Mouse (Mus musculus): ENCODE data around the gene Nat9. TPM values are rescaled to one million over a fixed set of nuclear protein-coding genes. Genes with fewer than 3 reads are reported as not detected.

The Nat9 gene
- polyA plus RNA-seq, 1 experiment from 2014 or later = 13.8 TPM

- peak overlapping the region; percentile 53 for H3K27ac ChIP-seq (replicated peaks)
- peaks cover 28% of the 10 kb centered on the region for H3K4me1 ChIP-seq
- no peak overlapping the region for H3K4me3 ChIP-seq
- H3K9me3 ChIP-seq = no peaks in the 10 kb centered on the region
- 35% methylated on average over 9 of the region's 9 CpGs for WGBS
- no peak overlapping the region; the same call in 1 of the 2 replicates for H3K4me2 ChIP-seq
- H3K9ac ChIP-seq = peak overlapping the region; percentile 34; the same call in 1 of the 2 replicates
- H3K27me3 ChIP-seq (replicated peaks) = no peaks in the 10 kb centered on the region
- H3K36me3 ChIP-seq = peaks cover 20% of the 10 kb centered on the region
- ATAC-seq (ENCODE audit: extremely low read depth, insufficient number of reproducible peaks, low FRiP score, low TSS enrichment) = no peak
These were observed 4.5 kb upstream of the Nat9 start for GRCm38 (mm10) chr11:115192180-115192579.

DNA sequence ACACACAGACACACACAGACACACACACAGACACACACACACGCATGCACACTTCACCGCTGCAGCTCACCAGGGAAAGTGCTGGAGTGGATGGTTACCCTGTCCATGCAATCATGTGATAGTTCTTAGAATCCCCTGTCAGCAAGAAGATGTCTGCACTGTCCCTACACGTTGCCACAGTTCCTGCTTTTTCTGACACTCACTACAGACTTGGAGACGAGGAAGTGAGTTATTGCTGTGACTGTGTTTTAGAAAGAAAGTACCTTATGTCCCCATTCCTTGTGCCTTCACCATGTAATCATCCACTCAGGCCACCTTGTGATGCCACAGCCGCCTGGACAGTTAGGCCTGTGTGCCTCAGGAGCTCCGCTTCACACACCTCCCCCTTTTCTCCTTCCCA, 1.6 kb upstream of the Nat9 start:
- Histone ChIP-seq H3K27me3 (replicated peaks) (no peaks in the 10 kb centered on the region; the same call in 1 of the 2 replicates), H3K27ac (replicated peaks) (no peak overlapping the region), H3K36me3 (peaks cover 16% of the 10 kb centered on the region), H3K4me1 (peaks cover 24% of the 10 kb centered on the region), H3K9ac (no peak overlapping the region; the same call in 1 of the 2 replicates), H3K9me3 (no peaks in the 10 kb centered on the region), H3K4me3 (no peak overlapping the region), H3K4me2 (no peak overlapping the region)
- ATAC-seq (ENCODE audit: extremely low read depth, insufficient number of reproducible peaks, low FRiP score, low TSS enrichment) = no peak
- 85% methylated on average over 6 of the region's 6 CpGs for WGBS

DNA sequence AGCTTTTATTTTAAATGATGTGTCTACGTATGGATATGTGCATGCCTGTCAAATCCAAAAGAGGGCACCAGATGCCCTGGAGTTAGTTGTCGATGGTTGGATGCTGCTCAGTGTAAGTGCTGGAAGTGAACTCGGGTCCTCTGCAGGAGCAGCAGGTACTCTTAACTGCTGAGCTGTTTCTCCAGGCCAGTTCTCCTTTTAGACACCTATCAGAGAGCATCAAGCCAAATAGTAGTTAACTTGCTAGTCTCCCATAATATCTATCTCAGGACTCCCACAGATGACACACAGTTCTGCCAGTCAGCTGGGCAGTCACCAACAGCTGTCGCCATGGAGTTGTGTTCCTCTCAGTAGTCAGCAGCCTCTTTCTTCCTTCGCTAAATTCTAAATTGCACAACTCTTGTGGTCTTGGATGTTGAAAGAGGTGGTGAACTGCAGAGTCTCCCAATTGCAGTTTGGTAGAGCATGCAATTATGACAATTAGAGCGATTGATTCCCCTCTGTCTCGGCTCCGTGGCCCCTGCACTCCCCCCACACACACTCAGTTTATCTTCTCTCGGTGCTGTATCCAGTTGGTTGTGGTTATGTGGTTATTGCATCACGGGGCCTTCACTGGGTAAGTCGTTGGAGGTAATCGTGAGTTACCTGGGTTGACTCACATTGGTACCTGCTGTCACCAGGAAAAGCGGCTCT, 1.0 kb upstream of the Nat9 start:
- H3K4me1 ChIP-seq = peaks cover 24% of the 10 kb centered on the region
- 80% methylated on average over 13 of the region's 13 CpGs for WGBS
- peak overlapping the region; percentile 98; the same call in 1 of the 2 replicates for H3K4me2 ChIP-seq

DNA sequence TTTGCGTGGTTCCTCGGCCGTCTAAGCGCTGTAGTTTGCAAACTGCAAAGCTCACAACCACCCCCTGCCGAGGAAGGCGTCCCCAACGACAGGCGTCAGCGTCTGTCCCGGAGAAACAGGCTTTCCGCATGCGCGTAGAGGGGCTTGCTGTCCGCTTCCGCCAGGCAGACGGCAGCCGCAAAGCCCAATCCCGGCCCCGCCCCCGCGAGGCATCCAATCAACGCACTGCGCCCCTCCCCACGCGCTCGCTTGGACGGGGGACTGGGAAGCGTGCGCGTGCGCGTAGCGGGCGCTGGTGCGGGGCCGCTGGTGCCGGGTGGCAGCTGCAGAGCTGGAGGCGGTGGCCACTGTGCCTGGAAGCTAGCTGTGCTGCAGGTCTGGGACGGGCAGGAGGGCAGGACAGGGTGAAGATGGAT, 427 bp downstream of the Nat9 start, which contains the start of gene Tmem104:
Tmem104 (plus strand) TSS at position 264 of the 416 bp plus-strand sequence.
- Histone ChIP-seq H3K27me3 (replicated peaks) (no peaks in the 10 kb centered on the region; the same call in 1 of the 2 replicates), H3K4me3 (peak within 1 kb of the TSS; percentile 77), H3K4me2 (peak within 1 kb of the TSS; percentile 98), H3K9me3 (no peaks in the 10 kb centered on the region), H3K36me3 (peaks cover 16% of the 10 kb centered on the region), H3K4me1 (peaks cover 21% of the 10 kb centered on the region), H3K27ac (replicated peaks) (peak within 1 kb of the TSS; percentile 75), H3K9ac (peak within 1 kb of the TSS; percentile 93)
- under 1% methylated on average over 39 of the region's 39 CpGs for WGBS
- peak; percentile 87 for ATAC-seq (ENCODE audit: extremely low read depth, insufficient number of reproducible peaks, low FRiP score, low TSS enrichment)

More for the DNA sequence above, 1.0 kb upstream of the Nat9 start:
- no peaks in the 10 kb centered on the region for H3K9me3 ChIP-seq
- no peak overlapping the region; the same call in 1 of the 2 replicates for H3K9ac ChIP-seq
- H3K27ac ChIP-seq (replicated peaks) = no peak overlapping the region
- H3K27me3 ChIP-seq (replicated peaks) = no peaks in the 10 kb centered on the region; the same call in 1 of the 2 replicates
- no peak overlapping the region for H3K4me3 ChIP-seq
- H3K36me3 ChIP-seq = peaks cover 16% of the 10 kb centered on the region
- ATAC-seq (ENCODE audit: extremely low read depth, insufficient number of reproducible peaks, low FRiP score, low TSS enrichment) = no peak

DNA sequence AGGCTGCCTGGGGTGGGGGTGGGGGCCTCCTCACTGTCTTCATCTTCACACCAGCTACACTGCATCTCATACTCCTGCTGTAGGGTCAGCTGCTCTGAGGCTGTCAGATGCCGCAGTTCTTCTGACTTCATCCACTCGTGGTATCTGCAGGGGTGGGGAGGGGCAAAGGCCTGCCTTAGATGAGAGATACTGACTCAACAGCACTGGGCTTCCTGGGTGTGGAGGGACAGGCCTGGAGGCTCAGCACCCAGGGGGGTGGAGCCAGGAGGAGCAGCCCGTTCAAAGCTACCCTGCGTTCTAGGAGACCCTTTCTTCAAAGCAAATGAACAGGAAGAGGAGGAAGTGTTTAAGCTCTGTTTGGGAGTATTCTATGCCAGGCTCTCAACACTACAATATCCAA, 2.7 kb downstream of the Nat9 start:
- ATAC-seq (ENCODE audit: extremely low read depth, insufficient number of reproducible peaks, low FRiP score, low TSS enrichment) = no peak
- Histone ChIP-seq H3K27me3 (replicated peaks) (no peaks in the 10 kb centered on the region; the same call in 1 of the 2 replicates), H3K4me1 (peaks cover 17% of the 10 kb centered on the region), H3K36me3 (peaks cover 4% of the 10 kb centered on the region), H3K4me3 (no peak overlapping the region), H3K4me2 (no peak overlapping the region), H3K9me3 (no peaks in the 10 kb centered on the region), H3K27ac (replicated peaks) (no peak overlapping the region), H3K9ac (0 out of 2 replicates have a peak overlapping the region, but pooled peaks have one; percentile 42)
- WGBS = 19% methylated on average over 4 of the region's 4 CpGs

DNA sequence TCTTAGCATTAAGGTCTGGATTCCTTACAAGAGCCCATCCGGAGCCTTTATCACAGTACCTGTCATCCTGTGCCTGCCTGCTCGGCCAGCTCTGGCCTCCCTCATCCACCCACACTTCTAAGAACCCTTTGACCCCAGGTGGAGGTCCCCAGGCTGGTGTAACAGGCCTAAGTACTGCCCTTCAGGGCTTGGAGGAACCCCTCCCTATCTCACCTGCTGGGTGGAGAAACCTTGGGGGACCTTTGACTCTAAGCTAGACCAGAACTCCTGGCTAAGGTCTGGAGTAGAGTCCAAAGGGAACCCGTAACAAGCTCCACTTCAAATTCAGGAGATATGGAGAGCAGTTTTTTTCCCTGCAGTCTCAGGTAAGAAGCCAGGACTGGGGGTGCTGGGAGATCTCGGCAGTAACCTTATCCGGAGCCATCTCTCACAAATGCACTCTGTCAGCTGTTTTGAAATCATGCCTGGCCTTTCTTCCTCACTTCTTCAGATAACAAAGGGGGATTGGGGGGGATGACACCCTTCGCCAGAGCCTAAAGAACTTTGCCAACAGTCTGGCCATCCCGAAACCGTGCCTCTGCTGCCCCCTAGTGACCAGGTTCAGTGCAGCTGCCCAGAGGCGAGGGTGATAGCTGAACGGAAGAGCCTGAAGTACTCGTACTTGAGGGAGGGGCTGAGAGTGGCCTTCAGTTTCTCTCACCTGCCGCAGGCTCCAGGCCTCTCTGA, 5.6 kb downstream of the Nat9 start:
- ATAC-seq (ENCODE audit: extremely low read depth, insufficient number of reproducible peaks, low FRiP score, low TSS enrichment) = no peak
- H3K4me3 ChIP-seq = no peak overlapping the region
- H3K9ac ChIP-seq = no peak overlapping the region
- peaks cover 21% of the 10 kb centered on the region for H3K4me1 ChIP-seq
- no peak overlapping the region for H3K27ac ChIP-seq (replicated peaks)
- 17% methylated on average over 12 of the region's 12 CpGs for WGBS
- H3K27me3 ChIP-seq (replicated peaks) = no peaks in the 10 kb centered on the region; the same call in 1 of the 2 replicates
- H3K9me3 ChIP-seq = no peaks in the 10 kb centered on the region
- no peak overlapping the region for H3K4me2 ChIP-seq
- peaks cover 3% of the 10 kb centered on the region; the same call in 1 of the 2 replicates for H3K36me3 ChIP-seq

DNA sequence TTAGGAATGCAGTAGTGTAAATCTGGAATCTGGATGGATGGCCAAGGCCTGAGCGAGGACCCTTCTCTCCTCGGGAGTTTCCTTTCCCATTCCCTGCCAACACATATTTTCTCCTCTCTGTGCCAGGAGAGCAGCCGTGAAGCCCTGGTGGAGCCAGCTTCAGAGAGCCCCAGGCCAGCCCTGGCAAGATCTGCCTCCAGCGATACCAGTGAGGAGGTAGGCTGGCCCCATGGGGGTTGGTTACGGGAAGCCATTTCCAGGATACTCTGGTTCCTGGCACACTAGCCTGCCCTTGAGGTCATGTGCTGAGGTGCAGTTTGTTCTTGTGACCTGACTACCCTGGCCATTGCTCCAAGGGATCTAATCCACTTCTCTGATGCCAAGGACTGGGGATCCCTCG, 7.8 kb downstream of the Nat9 start:
- ATAC-seq (ENCODE audit: extremely low read depth, insufficient number of reproducible peaks, low FRiP score, low TSS enrichment) = no peak
- WGBS = 72% methylated on average over 6 of the region's 6 CpGs
- Histone ChIP-seq H3K27me3 (replicated peaks) (peaks cover 12% of the 10 kb centered on the region), H3K9ac (no peak overlapping the region), H3K4me1 (peaks cover 26% of the 10 kb centered on the region), H3K4me3 (no peak overlapping the region), H3K9me3 (no peaks in the 10 kb centered on the region), H3K36me3 (peaks cover 3% of the 10 kb centered on the region; the same call in 1 of the 2 replicates), H3K4me2 (no peak overlapping the region), H3K27ac (replicated peaks) (no peak overlapping the region)

DNA sequence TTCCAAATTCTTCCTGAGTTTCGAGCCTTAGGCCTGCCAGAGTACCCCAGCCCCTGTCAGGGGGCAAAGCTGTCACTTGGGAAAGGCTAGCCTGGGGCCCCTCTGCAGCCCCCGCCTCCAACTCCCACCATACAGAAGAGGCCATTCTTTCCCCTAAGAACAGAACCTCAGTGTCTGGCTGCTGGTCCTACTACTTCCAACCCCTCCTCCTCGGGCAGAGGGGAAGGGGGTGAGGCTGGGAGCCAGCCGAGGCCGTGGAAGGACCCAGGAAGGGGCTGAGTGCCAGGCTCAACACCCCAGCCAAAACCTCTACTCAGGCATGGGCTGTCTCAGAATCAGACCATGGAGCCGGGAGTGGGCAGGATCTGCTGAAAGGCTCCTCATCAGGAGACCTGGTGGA, 8.5 kb downstream of the Nat9 start:
- Histone ChIP-seq H3K4me3 (no peak overlapping the region), H3K36me3 (peaks cover 3% of the 10 kb centered on the region; the same call in 1 of the 2 replicates), H3K9ac (no peak overlapping the region), H3K9me3 (no peaks in the 10 kb centered on the region), H3K27ac (replicated peaks) (no peak overlapping the region), H3K27me3 (replicated peaks) (peaks cover 15% of the 10 kb centered on the region), H3K4me1 (peaks cover 28% of the 10 kb centered on the region), H3K4me2 (no peak overlapping the region)
- ATAC-seq (ENCODE audit: extremely low read depth, insufficient number of reproducible peaks, low FRiP score, low TSS enrichment) = no peak
- 59% methylated on average over 6 of the region's 6 CpGs for WGBS

DNA sequence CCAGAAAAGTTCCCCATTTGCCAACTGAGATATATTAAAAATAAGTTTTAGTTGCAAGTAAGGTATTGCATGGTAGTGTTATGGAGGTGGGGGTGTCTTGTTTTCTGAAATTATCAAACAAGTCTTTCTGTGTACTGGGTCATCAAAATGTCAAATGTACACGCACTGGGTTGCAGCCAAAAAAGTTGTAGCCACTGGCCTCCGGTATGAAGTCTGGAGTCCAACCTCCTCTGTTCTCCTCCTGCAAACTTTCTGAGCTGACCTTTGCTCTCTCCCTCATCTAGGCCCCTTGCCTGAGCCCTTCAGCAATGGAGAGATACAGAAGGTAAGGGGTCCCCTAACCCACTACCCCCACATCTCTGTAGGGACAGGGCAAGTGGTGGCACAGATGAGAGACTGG, 8.9 kb downstream of the Nat9 start:
- H3K9me3 ChIP-seq = no peaks in the 10 kb centered on the region
- H3K27ac ChIP-seq (replicated peaks) = no peak overlapping the region
- no peak for ATAC-seq (ENCODE audit: extremely low read depth, insufficient number of reproducible peaks, low FRiP score, low TSS enrichment)
- H3K9ac ChIP-seq = no peak overlapping the region
- 71% methylated on average over 2 of the region's 2 CpGs for WGBS
- H3K27me3 ChIP-seq (replicated peaks) = peaks cover 19% of the 10 kb centered on the region
- H3K4me1 ChIP-seq = peaks cover 32% of the 10 kb centered on the region
- H3K36me3 ChIP-seq = peaks cover 3% of the 10 kb centered on the region; the same call in 1 of the 2 replicates
- H3K4me2 ChIP-seq = no peak overlapping the region
- H3K4me3 ChIP-seq = no peak overlapping the region

- peaks cover 23% of the 10 kb centered on the region for H3K27me3 ChIP-seq (replicated peaks)
- WGBS = 46% methylated on average over 10 of the region's 10 CpGs
- H3K4me3 ChIP-seq = no peak overlapping the region
- no peaks in the 10 kb centered on the region for H3K9me3 ChIP-seq
- H3K27ac ChIP-seq (replicated peaks) = no peak overlapping the region
- no peak for ATAC-seq (ENCODE audit: extremely low read depth, insufficient number of reproducible peaks, low FRiP score, low TSS enrichment)
- 0 out of 2 replicates have a peak overlapping the region, but pooled peaks have one; percentile 24 for H3K9ac ChIP-seq
- peak overlapping the region; percentile 4; the same call in 1 of the 2 replicates for H3K4me2 ChIP-seq
- peaks cover 3% of the 10 kb centered on the region; the same call in 1 of the 2 replicates for H3K36me3 ChIP-seq
- peaks cover 43% of the 10 kb centered on the region for H3K4me1 ChIP-seq
These were observed 10.0 kb downstream of the Nat9 start for GRCm38 (mm10) chr11:115177559-115178195.

Measured in heart, embryonic 13.5 days (tissue).